Mouse (Mus musculus): ENCODE measurements around the gene Fgfr2. TPM values are rescaled to one million over a fixed set of nuclear protein-coding genes. Genes with fewer than 3 reads are reported as not detected.
"Not testable (repeated sequence)": the region's sequence is repeated elsewhere in the genome, so short reads cannot be mapped to it uniquely, and the experiment has no call there.

Fgfr2 gene
- polyA plus RNA-seq, 1 experiment from 2014 or later, result 106 TPM

- WGBS, result 87% methylated on average over 4 of the region's 4 CpGs
- no peaks in the 10 kb centered on the region for H3K4me1 ChIP-seq (ENCODE audit: control insufficient read depth, insufficient read depth, low read length)
- H3K27ac ChIP-seq (replicated peaks; ENCODE audit: low read depth, low read length), result no peak overlapping the region
- peaks cover 86% of the 10 kb centered on the region for H3K36me3 ChIP-seq (ENCODE audit: control insufficient read depth, insufficient read depth, low read length)
- no peak overlapping the region for H3K9ac ChIP-seq (ENCODE audit: low read depth, low read length)
- H3K4me3 ChIP-seq (ENCODE audit: low read depth, low read length), result no peak overlapping the region
- no peaks in the 10 kb centered on the region for H3K27me3 ChIP-seq (replicated peaks; ENCODE audit: control insufficient read depth, insufficient read depth, low read length)
- no peak overlapping the region for H3K4me2 ChIP-seq (ENCODE audit: low read depth, low read length)
- ATAC-seq (ENCODE audit: low read depth) (no peak), DNase-seq (ENCODE audit: low spot score) (no peak)
- H3K9me3 ChIP-seq (ENCODE audit: control insufficient read depth, low read length), result no peaks in the 10 kb centered on the region
Observed at GRCm38 (mm10) chr7:130535174-130535573, 2588.0 kb downstream of the Fgfr2 start.

GRCm38 (mm10) chr7:130533316-130534260, 2589.6 kb downstream of the Fgfr2 start:
- DNase-seq (ENCODE audit: low spot score) (peak; percentile 81), ATAC-seq (ENCODE audit: low read depth) (peak; percentile 89)
- Histone ChIP-seq H3K9ac (ENCODE audit: low read depth, low read length) (no peak overlapping the region), H3K27ac (replicated peaks; ENCODE audit: low read depth, low read length) (no peak overlapping the region), H3K4me2 (ENCODE audit: low read depth, low read length) (no peak overlapping the region), H3K36me3 (ENCODE audit: control insufficient read depth, insufficient read depth, low read length) (peaks cover 78% of the 10 kb centered on the region), H3K4me1 (ENCODE audit: control insufficient read depth, insufficient read depth, low read length) (no peaks in the 10 kb centered on the region), H3K4me3 (ENCODE audit: low read depth, low read length) (no peak overlapping the region), H3K9me3 (ENCODE audit: control insufficient read depth, low read length) (no peaks in the 10 kb centered on the region), H3K27me3 (replicated peaks; ENCODE audit: control insufficient read depth, insufficient read depth, low read length) (no peaks in the 10 kb centered on the region)
- WGBS, result 53% methylated on average over 24 of the region's 25 CpGs

- 92% methylated on average over 14 of the region's 15 CpGs for WGBS
Observed at GRCm38 (mm10) chr7:130531138-130531537, 2592.0 kb downstream of the Fgfr2 start.

DNA sequence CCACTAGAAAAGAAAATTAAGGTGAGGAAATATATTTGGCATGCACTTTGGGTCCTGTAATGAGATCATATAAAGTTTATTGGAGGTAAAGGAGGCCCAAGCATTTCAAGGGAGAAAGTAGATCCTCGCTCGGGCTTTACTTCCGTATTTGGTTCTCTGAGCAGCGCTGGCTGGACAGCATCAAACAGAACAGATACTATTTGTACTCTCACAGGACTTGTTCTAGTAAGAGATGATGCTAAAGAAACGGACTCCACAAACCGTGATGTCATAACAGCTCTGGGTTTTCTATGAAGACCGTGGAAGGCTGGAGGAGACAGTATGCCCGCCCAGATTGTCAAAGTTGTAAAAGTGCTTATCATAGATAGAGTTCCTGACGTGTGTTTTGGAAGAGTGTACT, 2595.8 kb downstream of the Fgfr2 start:
- WGBS, result 80% methylated on average over 9 of the region's 9 CpGs
- Histone ChIP-seq H3K36me3 (ENCODE audit: control insufficient read depth, insufficient read depth, low read length) (peaks cover 25% of the 10 kb centered on the region), H3K4me1 (ENCODE audit: control insufficient read depth, insufficient read depth, low read length) (no peaks in the 10 kb centered on the region), H3K4me3 (ENCODE audit: low read depth, low read length) (no peak overlapping the region), H3K9me3 (ENCODE audit: control insufficient read depth, low read length) (no peaks in the 10 kb centered on the region), H3K27me3 (replicated peaks; ENCODE audit: control insufficient read depth, insufficient read depth, low read length) (no peaks in the 10 kb centered on the region), H3K4me2 (ENCODE audit: low read depth, low read length) (no peak overlapping the region), H3K27ac (replicated peaks; ENCODE audit: low read depth, low read length) (no peak overlapping the region), H3K9ac (ENCODE audit: low read depth, low read length) (no peak overlapping the region)
- DNase-seq (ENCODE audit: low spot score), result no peak
- no peak for ATAC-seq (ENCODE audit: low read depth)

More at GRCm38 (mm10) chr7:130531138-130531537, 2592.0 kb downstream of the Fgfr2 start:
- H3K9ac ChIP-seq (ENCODE audit: low read depth, low read length); H3K27ac ChIP-seq (replicated peaks; ENCODE audit: low read depth, low read length); H3K4me3 ChIP-seq (ENCODE audit: low read depth, low read length); ATAC-seq (ENCODE audit: low read depth); H3K4me2 ChIP-seq (ENCODE audit: low read depth, low read length); H3K4me1 ChIP-seq (ENCODE audit: control insufficient read depth, insufficient read depth, low read length); H3K9me3 ChIP-seq (ENCODE audit: control insufficient read depth, low read length); DNase-seq (ENCODE audit: low spot score); H3K27me3 ChIP-seq (replicated peaks; ENCODE audit: control insufficient read depth, insufficient read depth, low read length): not testable (repeated sequence)
- H3K36me3 ChIP-seq (ENCODE audit: control insufficient read depth, insufficient read depth, low read length), result peaks cover 54% of the 10 kb centered on the region

DNA sequence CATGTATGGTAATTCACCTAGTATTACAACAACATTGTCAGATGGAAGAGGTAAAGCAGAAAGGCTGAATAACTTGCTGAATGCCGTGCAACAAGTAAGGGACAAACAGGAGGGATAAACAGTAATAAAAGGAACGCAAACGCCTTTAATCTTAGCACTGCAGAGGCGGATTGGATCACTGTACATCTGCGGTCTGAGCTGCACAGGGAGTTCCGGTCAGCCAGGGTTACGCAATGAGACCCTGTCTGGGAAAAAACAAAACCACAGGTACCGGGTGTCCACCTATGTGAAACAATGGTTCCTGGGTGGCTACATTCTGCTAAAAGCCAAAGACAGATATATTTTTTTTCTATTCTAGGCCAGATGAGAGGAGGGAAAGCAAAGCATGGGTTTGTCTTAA, 2599.7 kb downstream of the Fgfr2 start:
- Histone ChIP-seq H3K9me3 (ENCODE audit: control insufficient read depth, low read length) (no peaks in the 10 kb centered on the region), H3K4me1 (ENCODE audit: control insufficient read depth, insufficient read depth, low read length) (peaks cover 1% of the 10 kb centered on the region; the same call in 1 of the 2 replicates), H3K4me2 (ENCODE audit: low read depth, low read length) (no peak overlapping the region), H3K4me3 (ENCODE audit: low read depth, low read length) (no peak overlapping the region), H3K27me3 (replicated peaks; ENCODE audit: control insufficient read depth, insufficient read depth, low read length) (no peaks in the 10 kb centered on the region), H3K27ac (replicated peaks; ENCODE audit: low read depth, low read length) (no peak overlapping the region), H3K36me3 (ENCODE audit: control insufficient read depth, insufficient read depth, low read length) (no peaks in the 10 kb centered on the region), H3K9ac (ENCODE audit: low read depth, low read length) (no peak overlapping the region)
- 87% methylated on average over 8 of the region's 8 CpGs for WGBS
- ATAC-seq (ENCODE audit: low read depth) (no peak), DNase-seq (ENCODE audit: low spot score) (no peak)

DNA sequence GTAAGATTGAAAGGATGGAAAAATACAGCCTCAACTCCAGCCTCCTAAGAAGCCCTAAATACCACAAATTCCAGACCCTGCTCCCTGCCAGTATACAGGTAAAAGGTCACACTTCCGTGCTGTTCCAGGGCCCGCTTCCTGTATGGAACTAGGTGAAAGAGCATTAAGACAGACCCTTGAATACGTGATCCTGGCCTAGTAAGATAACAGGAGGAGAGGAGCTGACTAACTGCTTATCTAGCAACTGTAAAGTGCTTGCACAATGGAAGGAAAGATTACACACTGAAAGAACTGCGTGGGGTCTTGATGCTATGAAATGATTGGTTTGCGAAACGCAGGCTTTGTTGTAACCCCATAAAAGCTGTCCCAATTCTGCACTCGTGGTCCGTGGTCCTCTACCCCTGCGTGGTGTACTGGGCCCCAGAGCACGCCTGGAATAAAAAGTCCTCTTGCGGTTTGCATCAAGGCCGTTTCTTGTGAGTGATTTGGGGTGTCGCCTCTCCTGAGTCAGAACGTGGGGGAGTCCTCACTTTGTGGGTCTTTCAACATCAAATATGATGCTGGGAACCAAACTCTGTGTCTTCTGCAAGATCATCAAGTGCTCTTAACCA, 2602.2 kb downstream of the Fgfr2 start:
- 85% methylated on average over 14 of the region's 14 CpGs for WGBS
- Histone ChIP-seq H3K9ac (ENCODE audit: low read depth, low read length) (no peak overlapping the region), H3K36me3 (ENCODE audit: control insufficient read depth, insufficient read depth, low read length) (no peaks in the 10 kb centered on the region), H3K9me3 (ENCODE audit: control insufficient read depth, low read length) (no peaks in the 10 kb centered on the region), H3K4me2 (ENCODE audit: low read depth, low read length) (peak overlapping the region; percentile 91; the same call in 1 of the 2 replicates), H3K4me1 (ENCODE audit: control insufficient read depth, insufficient read depth, low read length) (peaks cover 11% of the 10 kb centered on the region; the same call in 1 of the 2 replicates), H3K27ac (replicated peaks; ENCODE audit: low read depth, low read length) (peak overlapping the region; percentile 98; the same call in 1 of the 2 replicates), H3K27me3 (replicated peaks; ENCODE audit: control insufficient read depth, insufficient read depth, low read length) (no peaks in the 10 kb centered on the region), H3K4me3 (ENCODE audit: low read depth, low read length) (no peak overlapping the region)
- ATAC-seq (ENCODE audit: low read depth) (no peak), DNase-seq (ENCODE audit: low spot score) (no peak)

DNA sequence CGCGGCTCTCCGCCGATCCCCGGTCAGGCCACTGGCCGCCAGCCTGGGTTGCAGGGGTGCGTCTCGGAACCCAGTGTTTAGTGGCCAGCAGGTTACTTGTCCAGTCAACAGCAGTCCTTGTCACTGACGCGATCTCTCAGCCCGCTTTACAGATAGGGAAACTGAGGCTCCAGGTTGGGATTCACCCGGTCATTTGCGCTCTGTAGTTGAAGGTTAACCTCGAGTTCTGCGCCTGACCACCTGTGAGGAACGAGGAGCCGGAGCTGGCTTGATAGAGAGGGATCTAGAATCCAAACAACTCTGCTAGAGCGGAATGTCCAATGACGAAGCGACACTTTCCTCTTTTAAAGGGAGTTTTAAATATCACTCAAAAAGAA, 2603.1 kb downstream of the Fgfr2 start, which contains the start of gene Ate1:
Gene Ate1, minus strand, starts transcription at position 321 of the 377 bp plus-strand sequence.
- WGBS, result 16% methylated on average over 20 of the region's 20 CpGs
- H3K9me3 ChIP-seq (ENCODE audit: control insufficient read depth, low read length), result no peaks in the 10 kb centered on the region
- H3K36me3 ChIP-seq (ENCODE audit: control insufficient read depth, insufficient read depth, low read length), result no peaks in the 10 kb centered on the region
- H3K9ac ChIP-seq (ENCODE audit: low read depth, low read length), result peak within 1 kb of the TSS; percentile 79
- no peak for DNase-seq (ENCODE audit: low spot score)
- no peaks in the 10 kb centered on the region for H3K27me3 ChIP-seq (replicated peaks; ENCODE audit: control insufficient read depth, insufficient read depth, low read length)
- peak within 1 kb of the TSS; percentile 58 for H3K4me3 ChIP-seq (ENCODE audit: low read depth, low read length)
- peak within 1 kb of the TSS; percentile 91 for H3K4me2 ChIP-seq (ENCODE audit: low read depth, low read length)
- H3K4me1 ChIP-seq (ENCODE audit: control insufficient read depth, insufficient read depth, low read length), result peaks cover 11% of the 10 kb centered on the region; the same call in 1 of the 2 replicates
- peak within 1 kb of the TSS; percentile 98 for H3K27ac ChIP-seq (replicated peaks; ENCODE audit: low read depth, low read length)
- no peak for ATAC-seq (ENCODE audit: low read depth)

- ATAC-seq (ENCODE audit: low read depth), result peak; percentile 99
- Histone ChIP-seq H3K9ac (ENCODE audit: low read depth, low read length) (peak overlapping the region; percentile 79), H3K4me2 (ENCODE audit: low read depth, low read length) (peak overlapping the region; percentile 91), H3K4me3 (ENCODE audit: low read depth, low read length) (peak overlapping the region; percentile 58), H3K4me1 (ENCODE audit: control insufficient read depth, insufficient read depth, low read length) (peaks cover 11% of the 10 kb centered on the region; the same call in 1 of the 2 replicates), H3K27me3 (replicated peaks; ENCODE audit: control insufficient read depth, insufficient read depth, low read length) (no peaks in the 10 kb centered on the region), H3K9me3 (ENCODE audit: control insufficient read depth, low read length) (no peaks in the 10 kb centered on the region), H3K36me3 (ENCODE audit: control insufficient read depth, insufficient read depth, low read length) (no peaks in the 10 kb centered on the region), H3K27ac (replicated peaks; ENCODE audit: low read depth, low read length) (peak overlapping the region; percentile 98)
- peak; percentile 99 for DNase-seq (ENCODE audit: low spot score)
- WGBS, result 0% methylated on average over 41 of the region's 90 CpGs
Observed at GRCm38 (mm10) chr7:130519096-130520048, 2603.8 kb downstream of the Fgfr2 start.
